8 mouse cellular contexts compared by ENCODE assay signal in genomic region chr7:89980133-89980484, GRCm38 (mm10). TPM values are rescaled to one million over a fixed set of nuclear protein-coding genes. Genes with fewer than 3 reads are reported as not detected.
DNase-seq lines count a peak whose midpoint lies in the region; ATAC-seq and TF ChIP-seq lines count a peak whose summit lies in the region.

No protein-coding gene starts in this region.

- TF ChIP-seq CTCF in heart, adult 2 months (IDR thresholded peaks at IDR 0.05), result no peak

- peak overlapping the region; percentile 62 for H3K4me3 ChIP-seq in heart, adult 2 months
- peak overlapping the region; percentile 88 for H3K4me3 ChIP-seq in forebrain, embryonic 13.5 days
- peak overlapping the region; percentile 99 for H3K4me3 ChIP-seq in liver, embryonic 15.5 days (replicated peaks)

- peak overlapping the region; percentile 79 for H3K4me2 ChIP-seq in forebrain, embryonic 13.5 days
- H3K4me2 ChIP-seq in liver, embryonic 15.5 days, result peak overlapping the region; percentile 92

- H3K27ac ChIP-seq in heart, adult 2 months, result peak overlapping the region; percentile 98
- peak overlapping the region; percentile 100 for H3K27ac ChIP-seq in forebrain, embryonic 13.5 days
- peak overlapping the region; percentile 99 for H3K27ac ChIP-seq in liver, embryonic 15.5 days (replicated peaks)

- no peaks in the 10 kb centered on the region for H3K9me3 ChIP-seq in forebrain, embryonic 13.5 days (replicated peaks)
- no peaks in the 10 kb centered on the region for H3K9me3 ChIP-seq in liver, embryonic 15.5 days (replicated peaks)

- H3K27me3 ChIP-seq in heart, adult 2 months (ENCODE audit: control insufficient read depth, insufficient read depth, low read length), result no peaks in the 10 kb centered on the region
- H3K27me3 ChIP-seq in forebrain, embryonic 13.5 days, result no peaks in the 10 kb centered on the region
- H3K27me3 ChIP-seq in liver, embryonic 15.5 days, result no peaks in the 10 kb centered on the region

- peaks cover 1% of the 10 kb centered on the region; the same call in 1 of the 2 replicates for H3K79me2 ChIP-seq in heart, adult 2 months (replicated peaks; ENCODE audit: control insufficient read depth, insufficient read depth, low read length)

- no peak for TF ChIP-seq EP300 in heart, adult 2 months (IDR thresholded peaks at IDR 0.05; ENCODE audit: insufficient read depth, low read depth, low read length)

- intact Hi-C loops in heart, adult 2 months (cut with DNase I), result loop anchor here (2.0 kb wide), 1 partner anchor 39 kb away; the partner anchor contains the start of gene Hikeshi
- intact Hi-C loops in gastrocnemius, postnatal 36 days (cut with DNase I), result loop anchor here (10.0 kb wide), 1 partner anchor 425 kb away; no protein-coding TSS in a partner anchor
- intact Hi-C loops in left cerebral cortex, postnatal 25 days (cut with DNase I), result no loop called here
- intact Hi-C loops in left cerebral cortex, postnatal 14 days (cut with DNase I), result no loop called here

- peak overlapping the region; percentile 89 for H3K9ac ChIP-seq in heart, adult 2 months (ENCODE audit: low read depth, low read length)
- H3K9ac ChIP-seq in forebrain, embryonic 13.5 days, result peak overlapping the region; percentile 89
- peak overlapping the region; percentile 96 for H3K9ac ChIP-seq in liver, embryonic 15.5 days

- peaks cover 5% of the 10 kb centered on the region for H3K4me1 ChIP-seq in heart, adult 2 months (ENCODE audit: control insufficient read depth, insufficient read depth, low read length)
- peaks cover 21% of the 10 kb centered on the region for H3K4me1 ChIP-seq in forebrain, embryonic 13.5 days
- H3K4me1 ChIP-seq in liver, embryonic 15.5 days (replicated peaks), result peaks cover 31% of the 10 kb centered on the region

- TF ChIP-seq POLR2A in heart, adult 2 months (IDR thresholded peaks at IDR 0.05; ENCODE audit: insufficient read depth, low read depth, low read length), result no peak

- H3K36me3 ChIP-seq in heart, adult 2 months (ENCODE audit: control insufficient read depth, insufficient read depth, low read length), result peaks cover 18% of the 10 kb centered on the region
- H3K36me3 ChIP-seq in forebrain, embryonic 13.5 days (ENCODE audit: poor library complexity, severe bottlenecking), result peaks cover 16% of the 10 kb centered on the region
- H3K36me3 ChIP-seq in liver, embryonic 15.5 days (replicated peaks), result peaks cover 18% of the 10 kb centered on the region

- WGBS in heart, adult 2 months, result under 1% methylated on average over 31 of the region's 31 CpGs
- 0% methylated on average over 31 of the region's 31 CpGs for WGBS in forebrain, embryonic 13.5 days
- WGBS in liver, embryonic 15.5 days (ENCODE audit: insufficient replicate concordance), result under 1% methylated on average over 31 of the region's 31 CpGs

- DNase-seq in heart, adult 2 months, result no peak
- DNase-seq in heart, postnatal 4 days, result no peak
- no peak for DNase-seq in gastrocnemius, postnatal 36 days
- no peak for DNase-seq in left cerebral cortex, postnatal 25 days (ENCODE audit: low spot score in 2 of 2)
- no peak for DNase-seq in left cerebral cortex, postnatal 14 days (ENCODE audit: low spot score in 2 of 2)

- ATAC-seq in CD4-positive, CD25-positive, alpha-beta regulatory T cell, adult 4 months, result peak; percentile 27
- ATAC-seq in forebrain, embryonic 13.5 days, result no peak
- peak; percentile 45 for ATAC-seq in liver, embryonic 15.5 days (ENCODE audit: insufficient read depth)

RNA-seq across cellular contexts. Expression of gene Eed, which starts 0.7 kb away (rescaled TPM):
- 10 to 100 TPM; 24.7 to 27.3 TPM for total RNA-seq in heart, adult 2 months (2021)
- 12.0 and 16.8 TPM in 2 replicates for polyA plus RNA-seq in heart, adult 2 months (2012; rRNA removed)
- 10 to 100 TPM; 34.7 to 37.8 TPM for total RNA-seq in heart, postnatal 4 days (2021)
- polyA plus RNA-seq in CD4-positive, CD25-positive, alpha-beta regulatory T cell, adult 4 months (2017; shearing (Covaris generic)), result 10 to 100 TPM; 57.3 to 62.9 TPM
- polyA plus RNA-seq in forebrain, embryonic 13.5 days (2015; fragmentation: Nextera tagmentation; extraction: Ambion mirVana), result 60.0 and 61.0 TPM in 2 replicates
- polyA plus RNA-seq in liver, embryonic 15.5 days (2015; fragmentation: Nextera tagmentation; extraction: Ambion mirVana), result 31.8 and 34.4 TPM in 2 replicates
- total RNA-seq in gastrocnemius, postnatal 36 days (2021), result 10 to 100 TPM; 29.1 to 30.6 TPM
- 10 to 100 TPM; 33.2 to 37.1 TPM for total RNA-seq in left cerebral cortex, postnatal 25 days (2021)
- 10 to 100 TPM; 27.4 to 35.2 TPM for total RNA-seq in left cerebral cortex, postnatal 14 days (2021)

RNA-seq across cellular contexts. Expression of gene Hikeshi, which starts 39.1 kb away (rescaled TPM):
- 10 to 100 TPM; 78.1 to 79.3 TPM for total RNA-seq in heart, adult 2 months (2021)
- 61.9 and 90.3 TPM in 2 replicates for polyA plus RNA-seq in heart, adult 2 months (2012; rRNA removed)
- 10 to 100 TPM; 68.1 to 73.4 TPM for total RNA-seq in heart, postnatal 4 days (2021)
- 10 to 100 TPM; 72.1 to 83.5 TPM for polyA plus RNA-seq in CD4-positive, CD25-positive, alpha-beta regulatory T cell, adult 4 months (2017; shearing (Covaris generic))
- 173 and 174 TPM in 2 replicates for polyA plus RNA-seq in forebrain, embryonic 13.5 days (2015; fragmentation: Nextera tagmentation; extraction: Ambion mirVana)
- polyA plus RNA-seq in liver, embryonic 15.5 days (2015; fragmentation: Nextera tagmentation; extraction: Ambion mirVana), result 46.7 and 56.6 TPM in 2 replicates
- total RNA-seq in gastrocnemius, postnatal 36 days (2021), result 100 to 1,000 TPM; 105 to 107 TPM
- 10 to 100 TPM; 92.6 to 97.3 TPM for total RNA-seq in left cerebral cortex, postnatal 25 days (2021)
- total RNA-seq in left cerebral cortex, postnatal 14 days (2021), result 10 to 100 TPM; 82.4 to 87.3 TPM

Comparison
In these comparisons a context has a peak if more than half of its experiments do, and no peak if none do; other contexts are left out.
1. intact Hi-C loops: an anchor here in heart, adult 2 months (2.0 kb wide) and gastrocnemius, postnatal 36 days (10.0 kb wide); none called in left cerebral cortex, postnatal 25 days and left cerebral cortex, postnatal 14 days.